Mouse (Mus musculus) hindbrain, embryonic 15.5 days (tissue): ENCODE data around the gene Efcab11. TPM values are rescaled to one million over a fixed set of nuclear protein-coding genes. Genes with fewer than 3 reads are reported as not detected.
A peak's percentile ranks its signal among the peaks of the same experiment; 100 is the strongest.

ENCODE experiments used
- ATAC-seq: fragments of 200-750 bp; cut with Nextera tagmentation; 2 replicates; pipeline ENCODE4 v1.8.0; 2017; ENCODE audit warnings: low read depth, moderate number of reproducible peaks, moderate TSS enrichment; ENCODE audit not compliant: low FRiP score
- H3K27ac ChIP-seq: fragments of 300-500 bp; sonication (generic); replicated peaks from 2 replicates; pipeline ENCODE4 v1.5.1; 2015; ENCODE audit warnings: mild to moderate bottlenecking, inconsistent platforms
- H3K27me3 ChIP-seq: fragments of 300-500 bp; sonication (generic); 2 replicates; pipeline ENCODE4 v1.6.1; 2015; ENCODE audit warnings: control low read depth, inconsistent platforms
- H3K36me3 ChIP-seq: fragments of 300-500 bp; sonication (generic); 2 replicates; pipeline ENCODE4 v1.6.1; 2015; ENCODE audit warnings: control low read depth, inconsistent platforms
- H3K4me1 ChIP-seq: fragments of 300-500 bp; sonication (generic); replicated peaks from 2 replicates; pipeline ENCODE4 v1.6.1; 2015; ENCODE audit warnings: control low read depth, inconsistent platforms
- H3K4me2 ChIP-seq: fragments of 300-500 bp; sonication (generic); 2 replicates; pipeline ENCODE4 v1.6.1; 2015; ENCODE audit warnings: moderate library complexity, mild to moderate bottlenecking, inconsistent platforms
- H3K4me3 ChIP-seq: fragments of 300-500 bp; sonication (generic); 2 replicates; pipeline ENCODE4 v1.5.1; 2015; ENCODE audit warnings: mild to moderate bottlenecking, inconsistent platforms
- H3K9ac ChIP-seq: fragments of 300-500 bp; sonication (generic); 2 replicates; pipeline ENCODE4 v1.6.1; 2015; ENCODE audit warnings: inconsistent platforms
- H3K9me3 ChIP-seq: fragments of 300-500 bp; sonication (generic); 2 replicates; pipeline ENCODE4 v1.6.1; 2016; ENCODE audit warnings: control low read depth, inconsistent platforms
- WGBS: fragments of 180-500 bp; shearing (Covaris S2); methylation state at CpG from one replicate; pipeline ENCODE4 v1.1.7; 2015; 5-methylcytosine and 5-hydroxymethylcytosine counted together
- polyA plus RNA-seq: library from polyadenylated mRNA; unstranded; fragments of >200 nt; fragmentation: Nextera tagmentation; extraction: Ambion mirVana; gene quantifications from 2 replicates; pipeline ENCODE4 v1.2.1, GENCODE M21; 2015

Efcab11 gene
- polyA plus RNA-seq, 1 experiment from 2014 or later = 5.2 TPM

DNA sequence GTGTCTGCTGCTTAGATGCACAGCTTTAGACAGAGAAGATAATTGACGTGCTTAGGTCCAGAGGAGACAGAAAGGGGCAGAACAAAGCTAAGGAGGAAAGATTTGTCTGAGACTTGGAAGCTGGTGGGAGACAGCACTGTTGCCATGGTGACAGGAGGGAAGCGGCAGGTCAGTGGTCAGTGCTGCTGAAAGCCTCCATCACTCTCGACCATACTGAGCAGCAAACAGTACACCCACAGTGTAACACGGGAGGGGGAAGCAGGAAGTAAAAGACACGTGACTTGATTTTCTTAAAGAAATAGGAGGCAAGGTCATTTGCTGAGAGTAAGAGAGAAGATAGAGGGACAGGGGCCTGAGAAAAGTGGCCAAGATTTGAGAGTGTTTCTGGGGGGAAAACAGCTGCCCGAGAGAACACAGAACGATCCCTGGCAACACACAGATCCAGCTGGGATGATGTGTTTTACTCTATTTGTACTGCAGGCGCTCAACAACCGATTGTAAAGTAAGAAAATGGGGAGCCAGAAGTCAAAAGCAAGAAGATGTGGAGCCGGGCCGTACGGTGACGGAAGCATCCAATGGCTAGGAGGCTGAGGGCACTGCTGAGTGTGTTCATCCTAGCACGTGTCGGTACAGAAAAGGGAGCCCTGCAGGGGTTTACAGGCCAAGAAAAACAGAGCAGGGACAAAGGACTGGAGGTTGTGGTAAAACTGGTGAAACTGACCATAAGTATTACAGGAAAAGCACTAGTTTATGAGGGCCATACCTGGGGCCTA, 126.3 kb downstream of the Efcab11 start:
- Histone ChIP-seq H3K9ac (0 out of 2 replicates have a peak overlapping the region, but pooled peaks have one; percentile 16), H3K4me1 (peaks cover 23% of the 10 kb centered on the region), H3K27me3 (no peaks in the 10 kb centered on the region), H3K4me2 (peak overlapping the region; percentile 46), H3K9me3 (no peaks in the 10 kb centered on the region), H3K36me3 (no peaks in the 10 kb centered on the region), H3K4me3 (peak overlapping the region; percentile 3), H3K27ac (peak overlapping the region; percentile 58)
- 27% methylated on average over 15 of the region's 15 CpGs for WGBS
- ATAC-seq = peak; percentile 86

- H3K4me3 ChIP-seq = peak overlapping the region; percentile 3
- H3K4me1 ChIP-seq = peaks cover 23% of the 10 kb centered on the region
- no peaks in the 10 kb centered on the region for H3K36me3 ChIP-seq
- no peak overlapping the region for H3K9ac ChIP-seq
- no peak; the same call in 1 of the 2 replicates for ATAC-seq
- WGBS = 32% methylated on average over 18 of the region's 18 CpGs
- no peaks in the 10 kb centered on the region for H3K9me3 ChIP-seq
- peak overlapping the region; percentile 58 for H3K27ac ChIP-seq
- H3K27me3 ChIP-seq = no peaks in the 10 kb centered on the region
- peak overlapping the region; percentile 46 for H3K4me2 ChIP-seq
These were observed 127.1 kb downstream of the Efcab11 start for GRCm38 (mm10) chr12:99756914-99757687.

DNA sequence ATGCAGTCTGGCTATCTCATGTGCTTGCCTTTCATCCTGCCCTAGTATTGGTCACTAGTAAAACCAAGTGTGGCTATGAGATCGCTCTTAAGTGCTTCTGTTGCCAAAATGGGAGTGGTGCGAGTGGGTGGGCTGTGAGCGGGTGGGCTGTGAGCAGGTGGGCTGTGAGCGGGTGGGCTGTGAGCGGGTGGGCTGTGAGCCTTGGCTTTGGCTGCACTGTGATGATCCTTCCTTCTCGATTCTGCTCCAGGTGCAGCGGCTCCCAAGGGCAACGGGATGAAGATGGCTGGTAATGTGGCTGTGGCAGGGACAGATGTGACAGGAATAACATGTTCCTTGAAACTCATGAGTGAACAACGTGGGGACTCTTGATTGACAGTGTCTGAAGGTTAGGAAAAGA, 128.0 kb downstream of the Efcab11 start:
- Histone ChIP-seq H3K27me3 (no peaks in the 10 kb centered on the region), H3K4me3 (no peak overlapping the region), H3K27ac (no peak overlapping the region), H3K9ac (no peak overlapping the region), H3K4me2 (no peak overlapping the region), H3K4me1 (peaks cover 23% of the 10 kb centered on the region), H3K9me3 (no peaks in the 10 kb centered on the region), H3K36me3 (no peaks in the 10 kb centered on the region)
- 0 out of 2 replicates have a peak, but pooled peaks have one; percentile 23 for ATAC-seq
- whole genome bisulfite sequencing = 82% methylated on average over 9 of the region's 9 CpGs

DNA sequence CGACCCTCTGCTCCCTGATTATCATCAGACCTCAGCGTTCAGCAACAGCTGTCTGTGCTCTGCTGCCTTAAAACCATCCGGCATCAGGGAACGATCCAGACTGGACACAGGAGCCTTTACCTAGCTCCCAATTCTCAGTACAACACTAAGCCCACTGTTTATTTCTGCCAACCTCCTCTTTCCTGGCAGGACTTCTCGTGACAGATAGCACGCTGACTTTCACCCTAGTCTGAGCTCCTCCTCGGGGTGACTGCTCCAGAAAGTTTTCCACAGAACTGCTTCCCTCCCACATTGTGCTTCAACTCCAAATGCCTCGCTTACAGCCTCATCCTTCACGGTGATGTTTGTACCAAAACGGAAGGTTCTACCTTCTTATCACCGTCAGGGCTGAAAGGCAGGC, 131.3 kb downstream of the Efcab11 start:
- H3K4me1 ChIP-seq = peaks cover 17% of the 10 kb centered on the region
- no peak overlapping the region for H3K9ac ChIP-seq
- WGBS = 82% methylated on average over 11 of the region's 11 CpGs
- no peaks in the 10 kb centered on the region for H3K9me3 ChIP-seq
- no peak overlapping the region for H3K4me2 ChIP-seq
- H3K27me3 ChIP-seq = no peaks in the 10 kb centered on the region
- ATAC-seq = no peak
- no peak overlapping the region for H3K27ac ChIP-seq
- H3K4me3 ChIP-seq = no peak overlapping the region
- H3K36me3 ChIP-seq = no peaks in the 10 kb centered on the region

DNA sequence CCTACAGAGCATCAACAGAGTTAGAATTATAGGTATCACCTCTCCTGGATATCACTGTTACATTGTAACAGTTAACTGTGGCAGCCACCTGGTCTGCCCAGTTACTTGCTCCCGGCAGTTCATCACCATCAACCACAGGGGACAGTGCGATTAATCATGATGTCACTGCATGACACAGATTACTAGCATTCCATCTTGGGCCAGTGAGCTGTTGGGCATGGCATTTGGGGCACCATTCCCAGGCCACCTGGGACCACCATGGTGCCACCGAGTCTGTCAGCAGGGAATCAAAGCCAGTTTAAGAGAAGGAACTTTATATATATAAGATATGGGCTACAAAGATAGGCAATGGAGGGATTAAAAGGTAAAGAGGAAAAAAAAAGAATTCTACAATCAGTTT, 134.8 kb downstream of the Efcab11 start:
- Histone ChIP-seq H3K9ac (no peak overlapping the region), H3K36me3 (no peaks in the 10 kb centered on the region), H3K4me2 (no peak overlapping the region), H3K4me3 (no peak overlapping the region), H3K27me3 (no peaks in the 10 kb centered on the region), H3K4me1 (no peaks in the 10 kb centered on the region), H3K27ac (no peak overlapping the region), H3K9me3 (no peaks in the 10 kb centered on the region)
- WGBS = 57% methylated on average over 3 of the region's 3 CpGs
- no peak for ATAC-seq

GRCm38 (mm10) chr12:99741631-99742030, 142.6 kb downstream of the Efcab11 start:
- Histone ChIP-seq H3K4me3 (no peak overlapping the region), H3K27me3 (no peaks in the 10 kb centered on the region), H3K4me1 (peaks cover 17% of the 10 kb centered on the region), H3K9me3 (no peaks in the 10 kb centered on the region), H3K9ac (no peak overlapping the region), H3K36me3 (no peaks in the 10 kb centered on the region), H3K27ac (no peak overlapping the region), H3K4me2 (no peak overlapping the region)
- 89% methylated on average over 8 of the region's 8 CpGs for WGBS
- no peak for ATAC-seq

- H3K9ac ChIP-seq = no peak overlapping the region
These were observed 145.0 kb downstream of the Efcab11 start for GRCm38 (mm10) chr12:99739211-99739610.

DNA sequence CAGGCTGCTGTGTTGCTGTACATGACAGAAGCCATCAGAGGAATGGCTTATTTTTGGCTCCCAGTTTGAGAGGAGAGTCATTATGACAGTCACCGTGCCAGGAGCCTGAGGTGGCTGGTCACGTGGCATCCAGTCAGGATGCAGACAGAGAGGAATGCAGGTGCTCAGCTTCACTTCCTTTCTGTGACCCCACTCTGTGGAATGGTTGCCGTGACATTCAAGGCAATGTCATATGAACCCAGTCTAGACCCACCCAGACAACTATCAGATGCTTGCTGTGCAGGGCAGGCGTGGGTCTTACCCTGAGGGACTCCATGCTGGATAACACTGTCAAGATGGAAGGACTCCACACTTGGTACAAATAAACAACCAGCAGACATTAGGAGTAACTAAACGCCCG, 146.0 kb downstream of the Efcab11 start:
- 84% methylated on average over 6 of the region's 6 CpGs for WGBS

More at GRCm38 (mm10) chr12:99739211-99739610, 145.0 kb downstream of the Efcab11 start:
- ATAC-seq = no peak
- no peak overlapping the region for H3K4me3 ChIP-seq
- H3K36me3 ChIP-seq = no peaks in the 10 kb centered on the region
- peaks cover 19% of the 10 kb centered on the region for H3K4me1 ChIP-seq
- no peak overlapping the region for H3K27ac ChIP-seq
- WGBS = 58% methylated on average over 5 of the region's 5 CpGs
- H3K9me3 ChIP-seq = no peaks in the 10 kb centered on the region
- H3K4me2 ChIP-seq = no peak overlapping the region
- no peaks in the 10 kb centered on the region for H3K27me3 ChIP-seq

GRCm38 (mm10) chr12:99736971-99737370, 147.3 kb downstream of the Efcab11 start:
- H3K27ac ChIP-seq = no peak overlapping the region
- ATAC-seq = 0 out of 2 replicates have a peak, but pooled peaks have one; percentile 51
- no peaks in the 10 kb centered on the region for H3K27me3 ChIP-seq
- H3K9me3 ChIP-seq = no peaks in the 10 kb centered on the region
- no peak overlapping the region for H3K4me3 ChIP-seq
- peaks cover 19% of the 10 kb centered on the region for H3K4me1 ChIP-seq
- no peak overlapping the region for H3K9ac ChIP-seq
- WGBS = 27% methylated on average over 3 of the region's 3 CpGs
- H3K4me2 ChIP-seq = no peak overlapping the region
- H3K36me3 ChIP-seq = no peaks in the 10 kb centered on the region

More for the DNA sequence above, 146.0 kb downstream of the Efcab11 start:
- no peaks in the 10 kb centered on the region for H3K27me3 ChIP-seq
- no peak overlapping the region for H3K27ac ChIP-seq
- no peak overlapping the region for H3K9ac ChIP-seq
- ATAC-seq = no peak; the same call in 1 of the 2 replicates
- peaks cover 19% of the 10 kb centered on the region for H3K4me1 ChIP-seq
- H3K4me3 ChIP-seq = no peak overlapping the region
- no peaks in the 10 kb centered on the region for H3K9me3 ChIP-seq
- no peak overlapping the region for H3K4me2 ChIP-seq
- no peaks in the 10 kb centered on the region for H3K36me3 ChIP-seq

GRCm38 (mm10) chr12:99735172-99735571, 149.1 kb downstream of the Efcab11 start:
- Histone ChIP-seq H3K9ac (no peak overlapping the region), H3K36me3 (no peaks in the 10 kb centered on the region), H3K4me1 (peaks cover 19% of the 10 kb centered on the region), H3K27me3 (no peaks in the 10 kb centered on the region), H3K27ac (no peak overlapping the region), H3K4me3 (no peak overlapping the region), H3K4me2 (no peak overlapping the region), H3K9me3 (no peaks in the 10 kb centered on the region)
- WGBS = 36% methylated on average over 10 of the region's 10 CpGs
- ATAC-seq = no peak

GRCm38 (mm10) chr12:99724206-99724605, 160.0 kb downstream of the Efcab11 start:
- no peaks in the 10 kb centered on the region for H3K9me3 ChIP-seq
- H3K4me1 ChIP-seq = no peaks in the 10 kb centered on the region
- ATAC-seq = no peak
- no peak overlapping the region for H3K4me3 ChIP-seq
- no peak overlapping the region for H3K9ac ChIP-seq
- H3K4me2 ChIP-seq = no peak overlapping the region
- H3K36me3 ChIP-seq = no peaks in the 10 kb centered on the region
- no peaks in the 10 kb centered on the region for H3K27me3 ChIP-seq
- H3K27ac ChIP-seq = no peak overlapping the region
- 97% methylated on average over 12 of the region's 12 CpGs for WGBS

- WGBS = 82% methylated on average over 8 of the region's 8 CpGs
- Histone ChIP-seq H3K9ac (no peak overlapping the region), H3K4me2 (no peak overlapping the region), H3K27me3 (no peaks in the 10 kb centered on the region), H3K27ac (no peak overlapping the region), H3K36me3 (no peaks in the 10 kb centered on the region), H3K4me1 (no peaks in the 10 kb centered on the region), H3K4me3 (no peak overlapping the region), H3K9me3 (no peaks in the 10 kb centered on the region)
- no peak for ATAC-seq
These were observed 160.4 kb downstream of the Efcab11 start for GRCm38 (mm10) chr12:99723791-99724190.
